Mouse (Mus musculus) regulatory T cell (primary cell): Measurements from ENCODE around the gene Mum1l1.
"Not testable (repeated sequence)": the region's sequence is repeated elsewhere in the genome, so short reads cannot be mapped to it uniquely, and the experiment has no call there.

Experiments used
- in situ Hi-C: fragments of 300-600 bp; cut with MboI, MseI; formaldehyde crosslinking; loops from one replicate; pipeline ENCODE4 v1.15.1; 2025; ENCODE audit warnings: high pct_unique_total_duplicates

Gene Mum1l1

GRCm38 (mm10) chrX:139209829-139210225 lies at the start of gene Mum1l1:
Gene Mum1l1 (plus strand): TSS chrX:139210042.
- in situ Hi-C loops, result no loop called here

DNA sequence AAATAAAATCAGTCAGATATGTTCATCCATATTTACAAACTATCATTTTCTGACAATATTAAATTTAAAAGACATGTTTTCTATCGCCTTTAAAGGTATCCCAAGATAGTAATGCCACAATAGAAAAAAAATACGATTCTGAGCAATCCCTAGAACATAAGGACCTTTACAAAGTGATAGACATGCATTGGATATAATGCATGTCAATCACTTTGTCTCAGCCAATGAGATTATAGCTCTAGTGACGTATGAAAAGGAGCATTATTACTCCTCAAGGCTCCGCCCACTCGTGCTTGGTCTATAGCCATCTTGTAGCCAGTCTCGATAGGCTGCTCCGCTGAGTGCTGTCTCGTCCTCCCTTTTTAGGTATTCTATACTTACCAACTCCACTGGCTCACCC lies 30.9 kb upstream of the Mum1l1 start, which contains the start of gene 4933428M09Rik:
Gene 4933428M09Rik (plus strand): TSS at position 301 of the 400 bp plus-strand sequence.
- in situ Hi-C loops, result no loop called here

DNA sequence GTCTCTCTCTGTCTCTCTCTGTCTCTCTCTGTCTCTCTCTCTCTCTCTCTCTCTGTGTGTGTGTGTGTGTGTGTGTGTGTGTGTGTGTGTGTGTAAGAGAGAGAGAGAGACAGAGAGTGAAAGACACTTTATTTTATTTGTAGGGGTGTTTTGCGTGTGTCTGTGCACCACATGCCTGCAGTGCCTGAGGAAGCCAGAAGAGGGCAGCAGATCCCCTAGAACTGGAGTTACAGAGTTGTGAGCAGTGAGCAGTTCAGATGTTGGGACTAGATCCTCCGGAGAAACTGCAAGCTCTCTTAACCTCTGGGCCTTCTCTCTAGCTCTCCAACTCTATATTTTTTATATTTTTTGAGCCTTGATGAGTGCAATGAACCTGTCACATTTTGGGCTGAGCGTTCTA lies 18.3 kb upstream of the Mum1l1 start:
- in situ Hi-C loops, result loop anchor here (10.0 kb wide), 1 partner anchor 1413 kb away; the partner anchor contains the start of gene Tsc22d3

- in situ Hi-C loops, result loop anchor here (10.0 kb wide), 1 partner anchor 1410 kb away; the partner anchor contains the start of gene Tsc22d3
Observed at GRCm38 (mm10) chrX:139194572-139195279, 15.1 kb upstream of the Mum1l1 start.

DNA sequence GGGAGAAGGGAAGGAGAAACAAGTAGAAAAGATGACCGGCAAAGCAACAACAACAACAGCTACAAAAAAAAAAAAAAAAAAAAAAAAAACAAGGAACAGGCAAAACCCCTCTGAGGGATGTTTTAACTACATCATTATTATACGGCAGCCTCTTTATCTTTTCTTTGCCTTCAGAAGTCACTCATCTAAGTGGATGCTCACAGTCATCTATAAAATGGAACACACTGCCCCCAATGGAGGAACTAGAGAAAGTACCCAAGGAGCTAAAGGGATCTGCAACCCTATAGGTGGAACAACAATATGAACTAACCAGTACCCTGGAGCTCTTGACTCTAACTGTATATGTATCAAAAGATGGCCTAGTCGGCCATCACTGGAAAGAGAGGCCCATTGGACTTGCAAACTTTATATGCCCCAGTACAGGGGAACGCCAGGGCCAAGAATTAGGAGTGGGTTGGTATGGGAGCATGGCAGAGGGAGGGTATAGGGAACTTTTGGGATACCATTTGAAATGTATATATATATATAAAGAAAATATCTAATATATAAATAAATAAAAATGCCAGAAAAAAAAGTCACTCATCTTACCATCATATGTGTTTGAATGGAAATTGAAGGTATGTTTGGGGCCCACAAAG lies 532 bp upstream of the Mum1l1 start:
- in situ Hi-C loops, result not testable (repeated sequence)

- in situ Hi-C loops, result no loop called here
Observed at GRCm38 (mm10) chrX:139214765-139215164, 4.9 kb downstream of the Mum1l1 start.

- in situ Hi-C loops, result no loop called here
Observed at GRCm38 (mm10) chrX:139216409-139216808, 6.6 kb downstream of the Mum1l1 start.

- in situ Hi-C loops, result no loop called here
Observed at GRCm38 (mm10) chrX:139216991-139217593, 7.2 kb downstream of the Mum1l1 start.

- in situ Hi-C loops, result no loop called here
Observed at GRCm38 (mm10) chrX:139217776-139218175, 7.9 kb downstream of the Mum1l1 start.

DNA sequence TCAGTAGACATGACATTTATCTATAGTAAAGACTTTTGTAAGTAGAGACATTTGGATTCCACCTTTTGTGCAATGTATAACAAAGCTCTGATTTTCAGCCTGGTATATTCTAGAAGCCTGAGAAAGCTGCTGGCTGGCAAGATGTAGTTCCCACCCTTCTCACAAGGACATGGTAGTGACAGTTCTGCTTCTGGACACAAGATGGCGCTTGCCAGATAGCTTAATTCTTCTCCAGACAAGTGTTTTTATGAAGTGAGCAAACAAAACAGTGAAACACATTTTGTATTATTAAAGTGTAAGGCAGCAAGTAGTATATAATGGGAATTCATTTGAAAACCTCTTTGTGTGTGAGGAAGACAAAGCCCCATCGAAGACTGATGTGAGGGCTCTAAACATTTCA lies 9.2 kb downstream of the Mum1l1 start:
- in situ Hi-C loops, result no loop called here

GRCm38 (mm10) chrX:139220830-139221229 lies 11.0 kb downstream of the Mum1l1 start:
- in situ Hi-C loops, result no loop called here

GRCm38 (mm10) chrX:139221893-139222292 lies 12.1 kb downstream of the Mum1l1 start:
- in situ Hi-C loops, result no loop called here

- in situ Hi-C loops, result no loop called here
Observed at GRCm38 (mm10) chrX:139231143-139231542, 21.3 kb downstream of the Mum1l1 start.

DNA sequence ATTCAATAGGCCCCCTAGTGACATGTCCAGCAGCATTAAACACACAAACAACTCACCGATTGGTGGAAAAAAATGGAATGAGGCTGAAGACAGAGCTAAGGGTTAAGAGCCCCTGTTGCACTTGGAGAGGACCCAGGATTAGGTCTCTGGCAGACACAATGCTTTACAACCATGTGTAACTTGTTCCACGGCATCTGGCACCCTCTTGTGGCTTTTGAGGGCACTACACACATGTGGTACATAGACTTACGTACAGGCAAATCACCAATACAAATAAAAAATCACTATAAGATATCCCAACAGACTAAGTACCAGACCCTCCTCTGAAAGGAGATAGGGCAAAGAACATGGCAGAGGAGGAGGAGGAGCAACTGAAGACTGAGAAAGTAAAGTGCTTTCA lies 37.5 kb downstream of the Mum1l1 start:
- in situ Hi-C loops, result no loop called here

DNA sequence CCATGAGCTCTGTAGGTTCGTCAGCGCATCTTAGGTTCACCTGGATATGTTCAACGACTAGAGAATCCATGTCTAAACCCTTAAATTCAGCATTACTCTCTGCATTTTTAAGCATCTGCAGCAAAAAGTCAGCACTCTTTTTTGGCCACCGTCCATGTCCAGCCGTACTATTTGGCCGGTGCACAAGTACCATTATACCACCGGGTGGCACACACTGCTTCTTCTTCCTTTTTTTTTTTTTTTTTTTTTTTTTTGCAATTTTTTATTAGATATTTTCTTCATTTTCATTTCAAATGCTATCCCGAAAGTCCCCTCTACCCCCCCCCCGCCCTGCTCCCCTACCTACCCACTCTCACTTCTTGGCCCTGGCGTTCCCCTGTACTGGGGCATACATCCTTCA lies 47.2 kb downstream of the Mum1l1 start:
- in situ Hi-C loops, result no loop called here

DNA sequence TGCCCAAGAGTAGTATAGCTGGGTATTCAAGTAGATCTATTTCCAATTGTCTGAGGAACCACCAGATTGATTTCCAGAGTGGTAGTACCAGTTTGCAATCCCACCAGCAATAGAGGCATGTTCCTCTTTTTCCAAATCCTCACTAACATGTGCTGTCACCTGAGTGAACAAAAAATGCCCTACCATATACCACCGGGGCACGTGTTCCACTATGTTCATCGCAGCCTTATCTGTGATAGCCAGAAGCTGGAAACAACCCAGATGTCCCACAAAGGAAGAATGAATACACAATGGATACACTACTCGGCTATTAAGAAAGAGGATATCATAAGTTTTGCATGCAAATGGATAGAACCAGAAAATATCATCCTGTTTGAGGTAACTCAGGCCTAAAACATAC lies 72.1 kb downstream of the Mum1l1 start:
- in situ Hi-C loops, result no loop called here
